Mouse (Mus musculus): Measurements from ENCODE around the gene Eps8l3.

DNA sequence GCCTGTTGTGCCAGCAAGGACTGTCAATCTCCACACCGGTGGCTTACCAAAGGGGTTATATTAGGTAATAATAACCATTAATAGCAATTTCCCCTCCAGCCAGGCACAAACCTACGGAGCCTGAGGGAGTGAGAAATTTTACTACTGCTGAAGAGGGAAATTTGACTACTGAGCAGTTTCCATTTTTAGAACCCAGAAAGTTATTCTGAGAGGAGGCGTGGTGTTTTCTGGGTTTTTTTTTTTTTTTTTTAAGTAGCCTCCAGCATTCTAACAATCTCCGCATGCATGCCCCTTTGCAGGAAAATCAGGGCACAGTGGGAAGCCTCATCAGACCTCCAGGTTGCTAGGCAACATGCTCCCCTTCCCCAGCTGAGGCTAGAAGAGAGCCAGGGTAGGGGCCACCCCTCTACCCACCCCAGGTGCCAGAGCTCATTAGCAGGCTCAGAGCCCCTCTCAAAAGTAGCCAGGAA is 43.1 kb upstream of the Eps8l3 start:
- TF ChIP-seq CTCF (IDR thresholded peaks at IDR 0.05 in 2 of 3, conservative IDR thresholded peaks at IDR 0.05 in 1 of 3; ENCODE audit: control insufficient read depth in 1 of 3, insufficient read depth in 1 of 3, low read depth in 2 of 3, low read length in 3 of 3, poor library complexity in 1 of 3, severe bottlenecking in 1 of 3) (no peak), EP300 (IDR thresholded peaks at IDR 0.05; ENCODE audit: low read depth in 1 of 2, low read length in 2 of 2) (no peak), POLR2A (IDR thresholded peaks at IDR 0.05; ENCODE audit: control insufficient read depth in 1 of 2, insufficient read depth in 1 of 2, low read depth in 1 of 2, low read length in 2 of 2, poor library complexity in 1 of 2) (no peak), MEF2A (IDR thresholded peaks at IDR 0.05; ENCODE audit: extremely low read depth, insufficient replicate concordance, low read depth, low read length, poor library complexity, severe bottlenecking) (no peak), TBP (IDR thresholded peaks at IDR 0.05; ENCODE audit: low read depth, low read length) (no peak), POLR2AphosphoS2 (IDR thresholded peaks at IDR 0.05; ENCODE audit: low read length) (no peak), SIN3A (IDR thresholded peaks at IDR 0.05; ENCODE audit: low read length) (no peak), MAX (IDR thresholded peaks at IDR 0.05; ENCODE audit: low read length) (no peak), NELFE (IDR thresholded peaks at IDR 0.05; ENCODE audit: low read depth, low read length) (no peak), ETS1 (IDR thresholded peaks at IDR 0.05; ENCODE audit: low read depth, low read length) (no peak), NRF1 (IDR thresholded peaks at IDR 0.05; ENCODE audit: insufficient read depth, low read depth, low read length, poor library complexity, severe bottlenecking) (no peak), BHLHE40 (IDR thresholded peaks at IDR 0.05; ENCODE audit: borderline replicate concordance, low read depth, low read length) (no peak), ZNF384 (IDR thresholded peaks at IDR 0.05; ENCODE audit: low read depth, low read length) (no peak), GABPA (IDR thresholded peaks at IDR 0.05; ENCODE audit: low read depth, low read length) (no peak)
